ENCODE assay signal across 14 mouse cellular contexts in genomic region chr4:31609559-31609958, GRCm38 (mm10).
"Had no signal": no experiment of that assay in that cellular context is flagged by ENCODE, and none has a peak within 500 bp of the region (broad histone marks: within the 10 kb centered on the region; RNA-seq: fewer than 3 reads in every experiment).

No protein-coding gene starts in this region.

- H3K9me3 ChIP-seq: limb, embryonic 15.5 days; liver, embryonic 12.5 days; midbrain, embryonic 10.5 days; neural tube, embryonic 15.5 days had no signal

- H3K9ac ChIP-seq: limb, embryonic 15.5 days; liver, embryonic 12.5 days; lung, embryonic 14.5 days; neural tube, embryonic 15.5 days had no signal

- DNase-seq: kidney, adult 18-20 months; kidney, postnatal 14 days; layer of hippocampus, postnatal 36 days; lung, postnatal 10 days; lung, postnatal 4 days; midbrain, embryonic 14.5 days; spleen, adult 18-20 months; thymus, postnatal 36 days had no signal

- H3K27ac ChIP-seq: limb, embryonic 15.5 days; liver, embryonic 12.5 days; midbrain, embryonic 10.5 days; neural tube, embryonic 15.5 days had no signal

- H3K36me3 ChIP-seq: limb, embryonic 15.5 days; liver, embryonic 12.5 days; midbrain, embryonic 10.5 days; neural tube, embryonic 15.5 days had no signal

- H3K4me1 ChIP-seq: liver, embryonic 12.5 days had no signal

- H3K27me3 ChIP-seq: limb, embryonic 15.5 days; liver, embryonic 12.5 days; neural tube, embryonic 15.5 days had no signal

- ATAC-seq: liver, embryonic 12.5 days had no signal

- H3K4me2 ChIP-seq: limb, embryonic 15.5 days; liver, embryonic 12.5 days; lung, embryonic 14.5 days; neural tube, embryonic 15.5 days had no signal

- H3K4me3 ChIP-seq: limb, embryonic 15.5 days; liver, embryonic 12.5 days; midbrain, embryonic 10.5 days; myocyte; neural tube, embryonic 15.5 days had no signal
